Comparison of ENCODE assay signal across 9 mouse cellular contexts in genomic region chr17:71874077-71874476, GRCm38 (mm10).
DNase-seq lines count a peak whose midpoint lies in the region; ATAC-seq and TF ChIP-seq lines count a peak whose summit lies in the region.
"Had no signal": no experiment of that assay in that cellular context is flagged by ENCODE, and none has a peak within 500 bp of the region (broad histone marks: within the 10 kb centered on the region; RNA-seq: fewer than 3 reads in every experiment).

No protein-coding gene starts in this region.

- POLR2A ChIA-PET in Patski (lab: Charles Lee): no interaction called here

- no peak overlapping the region for H3K4me3 ChIP-seq in kidney, adult 2 months (ENCODE audit: insufficient read depth, low read depth, low read length)
- no peak overlapping the region for H3K4me3 ChIP-seq in kidney, embryonic 14.5 days (ENCODE audit: low read length)
- H3K4me3 ChIP-seq: neural tube, embryonic 13.5 days had no signal

- DNase-seq in kidney, adult 2 months: peak; percentile 62
- DNase-seq in Patski (ENCODE audit: low read depth, low spot score): peak; percentile 10
- peak; percentile 32 for DNase-seq in cerebellum, adult 9-10 months
- peak; percentile 66 for DNase-seq in heart, postnatal 14 days
- DNase-seq in lung, adult 18-20 months: peak; percentile 40 to 49
- peak; percentile 45 for DNase-seq in right cerebral cortex, postnatal 4 days

- in situ Hi-C loops in Patski (cut with MboI; ENCODE audit: low pct_unique_long_range_greater_than_20kb): loop anchor here (5.0 to 10.0 kb wide), 2 partner anchors 212 to 319 kb away; partner anchors contain the start of gene Spdya

- peak; percentile 86 for TF ChIP-seq CTCF in kidney, adult 2 months (conservative IDR thresholded peaks at IDR 0.05; ENCODE audit: insufficient read depth, insufficient read length, low read depth, low read length)
- peak; percentile 86 for TF ChIP-seq CTCF in Patski (IDR thresholded peaks at IDR 0.05)

- no peak for ATAC-seq in kidney, embryonic 14.5 days (ENCODE audit: low FRiP score, low TSS enrichment)
- no peak for ATAC-seq in Patski
- ATAC-seq in inflammation-experienced regulatory T-cells, adult 6 months: no peak

- CTCF ChIA-PET in Patski (lab: Charles Lee): interaction anchor here (1.2 to 3.0 kb wide), 3 partner anchors 202 to 211 kb away, joined by 4 to 14 read pairs (median 10); no protein-coding TSS in a partner anchor

- H3K4me1 ChIP-seq in kidney, adult 2 months (ENCODE audit: control insufficient read depth, insufficient read depth, low read length): no peaks in the 10 kb centered on the region
- no peaks in the 10 kb centered on the region for H3K4me1 ChIP-seq in kidney, embryonic 14.5 days (ENCODE audit: control insufficient read depth, insufficient read depth, low read length)

- H3K27ac ChIP-seq in kidney, adult 2 months (ENCODE audit: insufficient read depth, low read depth, low read length): no peak overlapping the region
- H3K27ac ChIP-seq in kidney, embryonic 14.5 days (ENCODE audit: low read depth, low read length): no peak overlapping the region
- H3K27ac ChIP-seq: neural tube, embryonic 13.5 days had no signal

- no peak overlapping the region for H3K9ac ChIP-seq in kidney, embryonic 14.5 days (ENCODE audit: low read depth, low read length)
- H3K9ac ChIP-seq: neural tube, embryonic 13.5 days had no signal

- H3K4me2 ChIP-seq in kidney, embryonic 14.5 days (replicated peaks; ENCODE audit: low read depth, low read length): no peak overlapping the region
- H3K4me2 ChIP-seq: neural tube, embryonic 13.5 days had no signal

- H3K9me3 ChIP-seq in kidney, embryonic 14.5 days (ENCODE audit: control insufficient read depth, low read length): no peaks in the 10 kb centered on the region
- H3K9me3 ChIP-seq: neural tube, embryonic 13.5 days had no signal

- no peak for TF ChIP-seq POLR2A in kidney, adult 2 months (IDR thresholded peaks at IDR 0.05; ENCODE audit: low read depth, low read length)

- H3K36me3 ChIP-seq in kidney, adult 2 months (ENCODE audit: control insufficient read depth, insufficient read depth, low read length): no peaks in the 10 kb centered on the region
- no peaks in the 10 kb centered on the region for H3K36me3 ChIP-seq in kidney, embryonic 14.5 days (ENCODE audit: control insufficient read depth, insufficient read depth, low read length)
- H3K36me3 ChIP-seq: neural tube, embryonic 13.5 days had no signal

- no peaks in the 10 kb centered on the region for H3K27me3 ChIP-seq in kidney, adult 2 months (replicated peaks; ENCODE audit: control insufficient read depth, insufficient read depth, low read length)
- no peaks in the 10 kb centered on the region for H3K27me3 ChIP-seq in kidney, embryonic 14.5 days (ENCODE audit: control insufficient read depth, insufficient read depth, low read length)
- H3K27me3 ChIP-seq in Patski: peaks cover 6% of the 10 kb centered on the region
- H3K27me3 ChIP-seq: neural tube, embryonic 13.5 days had no signal

- intact Hi-C loops in heart, postnatal 14 days (cut with DNase I): loop anchor here (1.0 to 10.0 kb wide), 3 partner anchors 212 to 911 kb away; partner anchors contain the start of gene Spdya

- WGBS in kidney, adult 2 months: 41% methylated on average over 6 of the region's 6 CpGs
- 41% methylated on average over 6 of the region's 6 CpGs for WGBS in kidney, embryonic 14.5 days

Comparison
In these comparisons a context has a peak if more than half of its experiments do, and no peak if none do; other contexts are left out.
1. DNase-seq: peak in every context shown above with its lines; median percentile 66 in heart, postnatal 14 days; 62 in kidney, adult 2 months; 45 in right cerebral cortex, postnatal 4 days; 44 in lung, adult 18-20 months; 32 in cerebellum, adult 9-10 months; 10 in Patski.